ENCODE assay signal across 10 mouse cellular contexts in genomic region chr9:122006609-122007008, GRCm38 (mm10). TPM values are rescaled to one million over a fixed set of nuclear protein-coding genes. Genes with fewer than 3 reads are reported as not detected.
DNase-seq lines count a peak whose midpoint lies in the region; ATAC-seq and TF ChIP-seq lines count a peak whose summit lies in the region.
"Had no signal": no experiment of that assay in that cellular context is flagged by ENCODE, and none has a peak within 500 bp of the region (broad histone marks: within the 10 kb centered on the region; RNA-seq: fewer than 3 reads in every experiment).

No protein-coding gene starts in this region.

- H3K4me3 ChIP-seq in left cerebral cortex, adult 2 months = no peak overlapping the region
- H3K4me3 ChIP-seq in hindbrain, embryonic 14.5 days (replicated peaks; ENCODE audit: low read length) = no peak overlapping the region
- H3K4me3 ChIP-seq: heart, embryonic 13.5 days; liver, embryonic 13.5 days had no signal

- H3K9ac ChIP-seq in hindbrain, embryonic 14.5 days = no peak overlapping the region
- H3K9ac ChIP-seq: heart, embryonic 13.5 days; liver, embryonic 13.5 days had no signal

- H3K9me3 ChIP-seq in hindbrain, embryonic 14.5 days (ENCODE audit: control insufficient read depth, low read length) = no peaks in the 10 kb centered on the region
- H3K9me3 ChIP-seq: liver, embryonic 13.5 days had no signal

- H3K27me3 ChIP-seq in hindbrain, embryonic 14.5 days (ENCODE audit: control insufficient read depth, insufficient read depth, low read length) = no peaks in the 10 kb centered on the region
- H3K27me3 ChIP-seq: heart, embryonic 13.5 days; liver, embryonic 13.5 days had no signal

- 19% methylated on average over 7 of the region's 7 CpGs for WGBS in hindbrain, embryonic 14.5 days

- H3K36me3 ChIP-seq in hindbrain, embryonic 14.5 days (replicated peaks; ENCODE audit: control insufficient read depth, insufficient read depth) = no peaks in the 10 kb centered on the region
- H3K36me3 ChIP-seq: heart, embryonic 13.5 days; liver, embryonic 13.5 days had no signal

- no peak for TF ChIP-seq CTCF in left cerebral cortex, adult 2 months (IDR thresholded peaks at IDR 0.05)

- intact Hi-C loops in left cerebral cortex, adult 2 months (cut with DNase I) = no loop called here

- no peak for DNase-seq in left cerebral cortex, adult 2 months (ENCODE audit: extremely low spot score in 1 of 2, low spot score in 2 of 2)
- no peak for DNase-seq in left cerebral cortex, adult 8-10 months (ENCODE audit: low spot score in 2 of 2)
- peak; percentile 70 for DNase-seq in ZHBTc4 (ENCODE audit: low read depth, low spot score)
- peak; percentile 37 for DNase-seq in retina, postnatal 1 day
- no peak for DNase-seq in cerebellum, adult 11-12 months
- no peak for DNase-seq in hindbrain, embryonic 14.5 days (ENCODE audit: low spot score)
- DNase-seq in layer of hippocampus, adult 9-11 months = no peak
- DNase-seq: liver, embryonic 13.5 days had no signal

- peaks cover 6% of the 10 kb centered on the region; the same call in 1 of the 2 replicates for H3K4me1 ChIP-seq in hindbrain, embryonic 14.5 days (replicated peaks; ENCODE audit: control insufficient read depth, insufficient read depth, low read length)
- H3K4me1 ChIP-seq: liver, embryonic 13.5 days had no signal

- H3K4me2 ChIP-seq in hindbrain, embryonic 14.5 days (replicated peaks) = no peak overlapping the region
- H3K4me2 ChIP-seq: heart, embryonic 13.5 days; liver, embryonic 13.5 days had no signal

- 0 out of 2 replicates have a peak overlapping the region, but pooled peaks have one; percentile 24 for H3K27ac ChIP-seq in left cerebral cortex, adult 2 months
- no peak overlapping the region for H3K27ac ChIP-seq in hindbrain, embryonic 14.5 days
- H3K27ac ChIP-seq: heart, embryonic 13.5 days; liver, embryonic 13.5 days had no signal

- peak; percentile 59 to 66; a peak in 2 of 4 replicates for ATAC-seq in hematopoietic stem cell, adult 5-6 weeks (replicated peaks in 1 of 2; ENCODE audit: insufficient read depth in 1 of 2, low FRiP score in 2 of 2, low TSS enrichment in 1 of 2, low read depth in 1 of 2, poor library complexity in 2 of 2, severe bottlenecking in 2 of 2)
- ATAC-seq in hindbrain, embryonic 14.5 days (ENCODE audit: low FRiP score) = no peak

RNA-seq across cellular contexts. Expression of gene Pomgnt2, which starts 9.7 kb away (rescaled TPM):
- total RNA-seq in left cerebral cortex, adult 2 months (2021) = 10 to 100 TPM; 39.4 to 40.0 TPM
- total RNA-seq in left cerebral cortex, adult 8-10 months (2022) = 10 to 100 TPM; 40.1 to 46.1 (median 41.8) TPM
- 10.9 and 17.5 TPM in 2 replicates for total RNA-seq in hematopoietic stem cell, adult 5-6 weeks (2017)
- polyA plus RNA-seq in hindbrain, embryonic 14.5 days (2014; fragmentation: Nextera tagmentation; extraction: Ambion mirVana) = 28.6 and 29.4 TPM in 2 replicates

RNA-seq across cellular contexts. Expression of gene Fam198a, which starts 55.8 kb away (rescaled TPM):
- total RNA-seq in left cerebral cortex, adult 2 months (2021) = 1 to 10 TPM; 6.4 to 6.6 TPM
- total RNA-seq in left cerebral cortex, adult 8-10 months (2022) = 1 to 10 TPM; 5.1 to 6.9 (median 6.5) TPM
- total RNA-seq in hematopoietic stem cell, adult 5-6 weeks (2017) = 0.38 TPM in 1 of 2 replicates, not detected in the other
- 1.7 TPM in 2 replicates for polyA plus RNA-seq in hindbrain, embryonic 14.5 days (2014; fragmentation: Nextera tagmentation; extraction: Ambion mirVana)

Comparison
In these comparisons a context has a peak if more than half of its experiments do, and no peak if none do; other contexts are left out.
1. DNase-seq: peak in ZHBTc4 (single experiment) and retina, postnatal 1 day (single experiment); none in left cerebral cortex, adult 2 months (0 of 2), left cerebral cortex, adult 8-10 months (0 of 2), cerebellum, adult 11-12 months (single experiment), hindbrain, embryonic 14.5 days (single experiment) and layer of hippocampus, adult 9-11 months (single experiment).